ENCODE assay signal across 34 mouse cellular contexts in the genomic region with DNA sequence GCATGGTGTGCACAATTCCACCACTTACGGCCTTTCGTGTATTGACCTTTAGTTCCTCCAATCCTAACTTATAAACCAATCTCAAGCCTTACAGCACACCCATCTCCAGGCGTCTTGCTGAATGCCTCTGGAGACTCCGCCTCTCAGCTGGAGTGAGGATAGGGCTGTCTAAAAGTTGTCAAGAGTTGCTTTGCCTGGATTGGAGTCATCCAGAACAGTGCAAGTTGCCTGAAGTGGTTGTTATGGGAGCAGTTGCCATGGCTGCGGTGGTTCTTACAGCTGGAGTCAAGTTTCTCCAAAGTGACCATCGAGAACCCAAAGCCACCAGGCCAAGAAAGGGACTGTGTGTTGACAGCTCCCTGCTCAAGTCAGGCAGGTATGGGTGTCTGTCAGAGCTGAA. TPM values are rescaled to one million over a fixed set of nuclear protein-coding genes. Genes with fewer than 3 reads are reported as not detected.
DNase-seq lines count a peak whose midpoint lies in the region; ATAC-seq and TF ChIP-seq lines count a peak whose summit lies in the region.
"Had no signal": no experiment of that assay in that cellular context is flagged by ENCODE, and none has a peak within 500 bp of the region (broad histone marks: within the 10 kb centered on the region; RNA-seq: fewer than 3 reads in every experiment).

No protein-coding gene starts in this region.

- no peaks in the 10 kb centered on the region for H3K9me3 ChIP-seq in forebrain, postnatal 0 days (ENCODE audit: low read length)
- no peaks in the 10 kb centered on the region for H3K9me3 ChIP-seq in forebrain, embryonic 12.5 days
- H3K9me3 ChIP-seq in limb, embryonic 12.5 days = no peaks in the 10 kb centered on the region
- no peaks in the 10 kb centered on the region for H3K9me3 ChIP-seq in limb, embryonic 10.5 days (replicated peaks)
- H3K9me3 ChIP-seq in midbrain, embryonic 11.5 days (ENCODE audit: control insufficient read depth, low read length) = no peaks in the 10 kb centered on the region
- H3K9me3 ChIP-seq in midbrain, embryonic 13.5 days = no peaks in the 10 kb centered on the region
- H3K9me3 ChIP-seq: embryonic facial prominence, embryonic 12.5 days; embryonic facial prominence, embryonic 15.5 days; forebrain, embryonic 15.5 days; G1E; heart, embryonic 10.5 days; heart, embryonic 13.5 days; hindbrain, embryonic 13.5 days had no signal

- H3K27ac ChIP-seq in forebrain, postnatal 0 days (ENCODE audit: low read depth, low read length) = no peak overlapping the region
- no peak overlapping the region for H3K27ac ChIP-seq in forebrain, embryonic 12.5 days
- H3K27ac ChIP-seq in limb, embryonic 12.5 days = no peak overlapping the region
- no peak overlapping the region for H3K27ac ChIP-seq in limb, embryonic 10.5 days
- no peak overlapping the region for H3K27ac ChIP-seq in midbrain, embryonic 11.5 days (ENCODE audit: low read depth, low read length)
- H3K27ac ChIP-seq in midbrain, embryonic 13.5 days = no peak overlapping the region
- H3K27ac ChIP-seq: embryonic facial prominence, embryonic 12.5 days; embryonic facial prominence, embryonic 15.5 days; forebrain, embryonic 15.5 days; heart, adult 2 months; heart, embryonic 10.5 days; heart, embryonic 13.5 days; hindbrain, embryonic 13.5 days had no signal

- intact Hi-C loops in heart, postnatal 10 days (cut with DNase I) = no loop called here

- no peak overlapping the region for H3K4me3 ChIP-seq in forebrain, postnatal 0 days (ENCODE audit: low read depth, low read length)
- no peak overlapping the region for H3K4me3 ChIP-seq in forebrain, embryonic 12.5 days (replicated peaks)
- no peak overlapping the region for H3K4me3 ChIP-seq in limb, embryonic 12.5 days (replicated peaks)
- H3K4me3 ChIP-seq in limb, embryonic 10.5 days = no peak overlapping the region
- no peak overlapping the region for H3K4me3 ChIP-seq in midbrain, embryonic 11.5 days (ENCODE audit: low read depth, low read length)
- H3K4me3 ChIP-seq in midbrain, embryonic 13.5 days (replicated peaks) = no peak overlapping the region
- H3K4me3 ChIP-seq: embryonic facial prominence, embryonic 12.5 days; embryonic facial prominence, embryonic 15.5 days; forebrain, embryonic 15.5 days; heart, adult 2 months; heart, embryonic 10.5 days; heart, embryonic 13.5 days; hindbrain, embryonic 13.5 days had no signal

- DNase-seq in forebrain, postnatal 0 days = no peak
- no peak for DNase-seq in limb, embryonic 10.5 days (ENCODE audit: low spot score)
- DNase-seq in midbrain, embryonic 11.5 days (ENCODE audit: low spot score, missing footprints) = peak; percentile 75
- no peak for DNase-seq in heart, postnatal 10 days
- DNase-seq: adrenal gland, adult 2 months; adrenal gland, postnatal 14 days; B cell, adult 2 months; cerebellum, adult 11 months; cerebellum, adult 2 months; cerebellum, adult 9-11 months; cerebellum, postnatal 25 days; embryo, embryonic 11 days; gastrocnemius, postnatal 10 days; gastrocnemius, postnatal 36 days; heart, adult 2 months had no signal

- H3K9ac ChIP-seq in forebrain, postnatal 0 days = no peak overlapping the region
- H3K9ac ChIP-seq in forebrain, embryonic 12.5 days = no peak overlapping the region
- H3K9ac ChIP-seq in limb, embryonic 12.5 days (replicated peaks) = no peak overlapping the region
- H3K9ac ChIP-seq in midbrain, embryonic 11.5 days (ENCODE audit: low read length) = no peak overlapping the region
- H3K9ac ChIP-seq in midbrain, embryonic 13.5 days (replicated peaks) = no peak overlapping the region
- H3K9ac ChIP-seq: embryonic facial prominence, embryonic 12.5 days; embryonic facial prominence, embryonic 15.5 days; forebrain, embryonic 15.5 days; heart, embryonic 13.5 days; hindbrain, embryonic 13.5 days had no signal

- TF ChIP-seq CTCF in forebrain, postnatal 0 days (IDR thresholded peaks at IDR 0.05; ENCODE audit: low read depth) = no peak

- 85% methylated on average over 6 of the region's 6 CpGs for WGBS in forebrain, postnatal 0 days
- WGBS in forebrain, embryonic 12.5 days = 86% methylated on average over 6 of the region's 6 CpGs
- 76% methylated on average over 6 of the region's 6 CpGs for WGBS in limb, embryonic 12.5 days
- 80% methylated on average over 6 of the region's 6 CpGs for WGBS in limb, embryonic 10.5 days
- WGBS in midbrain, embryonic 11.5 days = 84% methylated on average over 6 of the region's 6 CpGs
- WGBS in midbrain, embryonic 13.5 days = 87% methylated on average over 6 of the region's 6 CpGs

- peaks cover 5% of the 10 kb centered on the region for H3K4me1 ChIP-seq in forebrain, postnatal 0 days (ENCODE audit: insufficient read depth)
- peaks cover 15% of the 10 kb centered on the region for H3K4me1 ChIP-seq in forebrain, embryonic 12.5 days
- H3K4me1 ChIP-seq in limb, embryonic 12.5 days (replicated peaks) = no peaks in the 10 kb centered on the region
- peaks cover 4% of the 10 kb centered on the region; the same call in 1 of the 2 replicates for H3K4me1 ChIP-seq in limb, embryonic 10.5 days
- H3K4me1 ChIP-seq in midbrain, embryonic 11.5 days (ENCODE audit: control insufficient read depth, insufficient read depth, low read length) = peaks cover 6% of the 10 kb centered on the region
- peaks cover 9% of the 10 kb centered on the region for H3K4me1 ChIP-seq in midbrain, embryonic 13.5 days (replicated peaks)
- H3K4me1 ChIP-seq: embryonic facial prominence, embryonic 12.5 days; embryonic facial prominence, embryonic 15.5 days had no signal

- ATAC-seq in forebrain, postnatal 0 days = peak; percentile 32; the same call in 1 of the 2 replicates
- no peak for ATAC-seq in forebrain, embryonic 12.5 days (ENCODE audit: low FRiP score)
- ATAC-seq in limb, embryonic 12.5 days (ENCODE audit: insufficient number of reproducible peaks, insufficient read depth, low FRiP score, low TSS enrichment, low read depth) = 0 out of 2 replicates have a peak, but pooled peaks have one; percentile 42
- ATAC-seq in midbrain, embryonic 11.5 days (ENCODE audit: low FRiP score) = no peak
- ATAC-seq in midbrain, embryonic 13.5 days = no peak
- ATAC-seq: forebrain, embryonic 15.5 days; hindbrain, embryonic 16.5 days; inflammation-experienced regulatory T-cells, adult 6 months; Patski had no signal

- H3K36me3 ChIP-seq in forebrain, postnatal 0 days (ENCODE audit: insufficient read depth) = no peaks in the 10 kb centered on the region
- H3K36me3 ChIP-seq in forebrain, embryonic 12.5 days (replicated peaks) = no peaks in the 10 kb centered on the region
- H3K36me3 ChIP-seq in limb, embryonic 12.5 days = no peaks in the 10 kb centered on the region
- H3K36me3 ChIP-seq in limb, embryonic 10.5 days = no peaks in the 10 kb centered on the region
- no peaks in the 10 kb centered on the region for H3K36me3 ChIP-seq in midbrain, embryonic 11.5 days (ENCODE audit: control insufficient read depth, insufficient read depth, low read length)
- no peaks in the 10 kb centered on the region for H3K36me3 ChIP-seq in midbrain, embryonic 13.5 days
- H3K36me3 ChIP-seq: embryonic facial prominence, embryonic 12.5 days; embryonic facial prominence, embryonic 15.5 days; forebrain, embryonic 15.5 days; G1E; heart, embryonic 10.5 days; heart, embryonic 13.5 days; hindbrain, embryonic 13.5 days had no signal

- no peaks in the 10 kb centered on the region for H3K27me3 ChIP-seq in forebrain, postnatal 0 days (ENCODE audit: insufficient read depth, low read length)
- peaks cover 11% of the 10 kb centered on the region; the same call in 1 of the 2 replicates for H3K27me3 ChIP-seq in forebrain, embryonic 12.5 days
- no peaks in the 10 kb centered on the region for H3K27me3 ChIP-seq in limb, embryonic 12.5 days
- no peaks in the 10 kb centered on the region for H3K27me3 ChIP-seq in limb, embryonic 10.5 days (ENCODE audit: low read depth, poor library complexity, severe bottlenecking)
- H3K27me3 ChIP-seq in midbrain, embryonic 11.5 days (ENCODE audit: control insufficient read depth, insufficient read depth, low read length) = no peaks in the 10 kb centered on the region
- 0 out of 2 replicates have a peak, but pooled peaks cover 4% of the 10 kb centered on the region for H3K27me3 ChIP-seq in midbrain, embryonic 13.5 days
- H3K27me3 ChIP-seq: embryonic facial prominence, embryonic 12.5 days; embryonic facial prominence, embryonic 15.5 days; forebrain, embryonic 15.5 days; hindbrain, embryonic 13.5 days had no signal

- no peak overlapping the region for H3K4me2 ChIP-seq in forebrain, postnatal 0 days (ENCODE audit: low read depth)
- H3K4me2 ChIP-seq in forebrain, embryonic 12.5 days = no peak overlapping the region
- H3K4me2 ChIP-seq in limb, embryonic 12.5 days = no peak overlapping the region
- H3K4me2 ChIP-seq in midbrain, embryonic 11.5 days = no peak overlapping the region
- no peak overlapping the region for H3K4me2 ChIP-seq in midbrain, embryonic 13.5 days (replicated peaks)
- H3K4me2 ChIP-seq: embryonic facial prominence, embryonic 12.5 days; embryonic facial prominence, embryonic 15.5 days; forebrain, embryonic 15.5 days; heart, embryonic 13.5 days; hindbrain, embryonic 13.5 days had no signal

RNA-seq across cellular contexts. Expression of gene Siah3, which starts 54.3 kb away (rescaled TPM):
- total RNA-seq in forebrain, postnatal 0 days (2014; rRNA removed) = 4.8 and 6.1 TPM in 2 replicates
- 2.7 and 3.3 TPM in 2 replicates for polyA plus RNA-seq in forebrain, postnatal 0 days (2015; fragmentation: Nextera tagmentation; extraction: Ambion mirVana)
- 4.2 and 6.1 TPM in 2 replicates for polyA plus RNA-seq in forebrain, embryonic 12.5 days (2016; fragmentation: Nextera tagmentation; extraction: Ambion mirVana)
- polyA plus RNA-seq in limb, embryonic 12.5 days (2016; fragmentation: Nextera tagmentation; extraction: Ambion mirVana) = 0.08 and 0.15 TPM in 2 replicates
- not detected in 2 replicates for polyA plus RNA-seq in limb, embryonic 10.5 days (2016; fragmentation: Nextera tagmentation; extraction: Ambion mirVana)
- 1.1 and 1.4 TPM in 2 replicates for polyA plus RNA-seq in midbrain, embryonic 11.5 days (2014; fragmentation: Nextera tagmentation; extraction: Ambion mirVana)
- polyA plus RNA-seq in midbrain, embryonic 13.5 days (2015; fragmentation: Nextera tagmentation; extraction: Ambion mirVana) = 2.7 and 3.5 TPM in 2 replicates
- under 1 TPM in 1 of 2 experiments, not detected in 1; 0.07 TPM for total RNA-seq in heart, postnatal 10 days (2021)
- total RNA-seq: CH12.LX; gastrocnemius, adult 18-20 months; gastrocnemius, postnatal 36 days; granulocyte monocyte progenitor cell, adult 5-6 weeks; heart, adult 2 months; heart, postnatal 25 days; hematopoietic stem cell, adult 5-6 weeks had no signal
- polyA plus RNA-seq: G1E; heart, embryonic 13.5 days; heart, embryonic 16.5 days; Patski had no signal

Comparison
In these comparisons a context has a peak if more than half of its experiments do, and no peak if none do; other contexts are left out.
1. ATAC-seq: peak in forebrain, postnatal 0 days (single experiment) and limb, embryonic 12.5 days (single experiment); none in forebrain, embryonic 12.5 days (single experiment), midbrain, embryonic 11.5 days (single experiment) and midbrain, embryonic 13.5 days (single experiment).